Mouse (Mus musculus) liver, embryonic 14.5 days (tissue): ENCODE measurements around the gene Ube2q1. TPM values are rescaled to one million over a fixed set of nuclear protein-coding genes. Genes with fewer than 3 reads are reported as not detected.

ENCODE experiments used
- ATAC-seq: fragments of 200-750 bp; cut with Nextera tagmentation; 2 replicates; pipeline ENCODE4 v1.8.0; 2017; ENCODE audit warnings: moderate number of reproducible peaks, mild to moderate bottlenecking, moderate library complexity; ENCODE audit not compliant: insufficient read depth
- DNase-seq, 3 experiments: peaks; one replicate each; pipeline ENCODE4 v3.0.0-alpha.2; 2012 to 2013; ENCODE audit warnings: low read depth in 3 of 3, low spot score in 3 of 3
- H3K27ac ChIP-seq: fragments of 300-500 bp; sonication (generic); 2 replicates; pipeline ENCODE4 v1.5.1; 2014; ENCODE audit warnings: moderate library complexity, mild to moderate bottlenecking, control low read depth, inconsistent platforms
- H3K27me3 ChIP-seq: fragments of 300-500 bp; sonication (generic); 2 replicates; pipeline ENCODE4 v1.6.1; 2014; ENCODE audit warnings: mild to moderate bottlenecking, low read length, moderate library complexity; ENCODE audit not compliant: control insufficient read depth, insufficient read depth
- H3K36me3 ChIP-seq: fragments of 300-500 bp; sonication (generic); replicated peaks from 2 replicates; pipeline ENCODE4 v1.6.1; 2014; ENCODE audit warnings: low read depth; ENCODE audit not compliant: control insufficient read depth, insufficient read depth
- H3K4me1 ChIP-seq, 2 experiments: fragments of 200-500 bp in 1 of 2; fragments of 300-500 bp in 1 of 2; sonication (generic) in 1 of 2; replicated peaks; 2 replicates each; pipeline ENCODE4 v1.6.1; 2012 to 2014; ENCODE audit warnings: antibody characterized with exemption in 1 of 2, inconsistent platforms in 1 of 2, low read length in 1 of 2; ENCODE audit not compliant: control insufficient read depth in 2 of 2, insufficient read depth in 2 of 2
- H3K4me2 ChIP-seq: fragments of 300-500 bp; sonication (generic); 2 replicates; pipeline ENCODE4 v1.6.1; 2014; ENCODE audit warnings: low read depth, mild to moderate bottlenecking, control low read depth, moderate library complexity
- H3K4me3 ChIP-seq, 2 experiments: fragments of 200-500 bp in 1 of 2; fragments of 300-500 bp in 1 of 2; sonication (generic) in 1 of 2; 2 replicates each; pipeline ENCODE4 v1.5.1; 2012 to 2014; ENCODE audit warnings: low read depth in 2 of 2, low read length in 2 of 2, mild to moderate bottlenecking in 2 of 2, control low read depth in 1 of 2, inconsistent platforms in 1 of 2, moderate library complexity in 1 of 2; ENCODE audit not compliant: insufficient read depth in 1 of 2
- H3K9ac ChIP-seq: fragments of 300-500 bp; sonication (generic); replicated peaks from 2 replicates; pipeline ENCODE4 v1.6.1; 2014; ENCODE audit warnings: mild to moderate bottlenecking, control low read depth, moderate library complexity
- H3K9me3 ChIP-seq: fragments of 300-500 bp; sonication (generic); 2 replicates; pipeline ENCODE4 v1.6.1; 2016; ENCODE audit warnings: low read length, mixed read lengths; ENCODE audit not compliant: control insufficient read depth
- CTCF ChIP-seq: IDR thresholded peaks from 2 replicates; pipeline ENCODE4 v1.5.1; 2016; ENCODE audit warnings: antibody characterized with exemption, low read depth, control low read depth
- EP300 ChIP-seq: IDR thresholded peaks from 2 replicates; pipeline ENCODE4 v1.6.1; 2016; ENCODE audit warnings: antibody characterized with exemption, low read depth
- WGBS: fragments of 180-500 bp; shearing (Covaris S2); extraction: QIAGEN DNeasy Blood & Tissue Kit; methylation state at CpG from one replicate; pipeline ENCODE4 v1.1.7; 2014; ENCODE audit not compliant: insufficient replicate concordance; 5-methylcytosine and 5-hydroxymethylcytosine counted together
- polyA plus RNA-seq, 2 experiments: library from polyadenylated mRNA; depleted of rRNA in 1 of 2; stranded (reverse) in 1 of 2; unstranded in 1 of 2; fragments of >200 nt; fragmentation: Nextera tagmentation in 1 of 2; extraction: Ambion mirVana in 1 of 2; gene quantifications; 2 replicates each; pipeline versions ENCODE4 v1.2.1 to v1.2.3; 2012 to 2014

Ube2q1 gene
- polyA plus RNA-seq, 2 experiments, result 6.7 to 9.0 TPM

GRCm38 (mm10) chr3:89817056-89817455 is 43.6 kb downstream of the Ube2q1 start:
- Histone ChIP-seq H3K9ac (no peak overlapping the region), H3K4me3 (no peak overlapping the region), H3K4me1 (peaks cover 14 to 21% of the 10 kb centered on the region in 2 experiments), H3K4me2 (no peak overlapping the region), H3K27me3 (no peaks in the 10 kb centered on the region; the same call in 1 of the 2 replicates), H3K27ac (no peak overlapping the region), H3K9me3 (no peaks in the 10 kb centered on the region), H3K36me3 (no peaks in the 10 kb centered on the region)
- 32% methylated on average over 4 of the region's 4 CpGs for WGBS
- ATAC-seq (no peak), DNase-seq (no peak)
- TF ChIP-seq EP300 (no peak), CTCF (peak; percentile 75)

- no peaks in the 10 kb centered on the region; the same call in 1 of the 2 replicates for H3K27me3 ChIP-seq
- H3K4me3 ChIP-seq, result no peak overlapping the region
- 65% methylated on average over 3 of the region's 3 CpGs for WGBS
- no peak overlapping the region for H3K4me2 ChIP-seq
- no peak overlapping the region for H3K9ac ChIP-seq
- no peaks in the 10 kb centered on the region for H3K9me3 ChIP-seq
- ATAC-seq (no peak), DNase-seq (no peak)
- no peak for TF ChIP-seq EP300
- no peak for TF ChIP-seq CTCF
- H3K27ac ChIP-seq, result no peak overlapping the region
- no peaks in the 10 kb centered on the region for H3K36me3 ChIP-seq
- peaks cover 14 to 21% of the 10 kb centered on the region in 2 experiments for H3K4me1 ChIP-seq
Observed at GRCm38 (mm10) chr3:89818605-89819004, 45.2 kb downstream of the Ube2q1 start.

- TF ChIP-seq EP300, result no peak
- TF ChIP-seq CTCF, result no peak
- Histone ChIP-seq H3K36me3 (no peaks in the 10 kb centered on the region), H3K4me1 (peaks cover 14 to 21% of the 10 kb centered on the region in 2 experiments), H3K9me3 (no peaks in the 10 kb centered on the region), H3K9ac (no peak overlapping the region), H3K27ac (no peak overlapping the region), H3K4me2 (peak overlapping the region; percentile 50), H3K4me3 (no peak overlapping the region), H3K27me3 (no peaks in the 10 kb centered on the region; the same call in 1 of the 2 replicates)
- DNase-seq (no peak), ATAC-seq (no peak)
- 12% methylated on average over 7 of the region's 7 CpGs for WGBS
Observed at GRCm38 (mm10) chr3:89819897-89820296, 46.5 kb downstream of the Ube2q1 start.

GRCm38 (mm10) chr3:89820311-89821095 is 47.1 kb downstream of the Ube2q1 start:
- Histone ChIP-seq H3K4me1 (peaks cover 14 to 21% of the 10 kb centered on the region in 2 experiments), H3K27ac (no peak overlapping the region; the same call in 1 of the 2 replicates), H3K36me3 (no peaks in the 10 kb centered on the region), H3K4me3 (peak overlapping the region; percentile 22 to 27; a peak in 3 of 4 replicates), H3K27me3 (no peaks in the 10 kb centered on the region; the same call in 1 of the 2 replicates), H3K9ac (0 out of 2 replicates have a peak overlapping the region, but pooled peaks have one; percentile 23), H3K9me3 (no peaks in the 10 kb centered on the region), H3K4me2 (peak overlapping the region; percentile 50)
- TF ChIP-seq EP300 (no peak), CTCF (no peak)
- WGBS, result 49% methylated on average over 12 of the region's 12 CpGs
- DNase-seq (no peak), ATAC-seq (0 out of 2 replicates have a peak, but pooled peaks have one; percentile 30)

- Histone ChIP-seq H3K36me3 (no peaks in the 10 kb centered on the region), H3K9ac (no peak overlapping the region), H3K4me2 (peak overlapping the region; percentile 50), H3K9me3 (no peaks in the 10 kb centered on the region), H3K27me3 (no peaks in the 10 kb centered on the region), H3K27ac (no peak overlapping the region), H3K4me3 (peak overlapping the region in 1 of 2 experiments; percentile 27; a peak in 1 of 4 replicates), H3K4me1 (peaks cover 14 to 21% of the 10 kb centered on the region in 2 experiments)
- no peak for DNase-seq
- ATAC-seq, result peak; percentile 71
- 42% methylated on average over 11 of the region's 11 CpGs for WGBS
- TF ChIP-seq EP300 (no peak), CTCF (no peak)
Observed at GRCm38 (mm10) chr3:89821096-89821513, 47.7 kb downstream of the Ube2q1 start.
